Mouse (Mus musculus) stomach, embryonic 16.5 days (tissue): ENCODE results near the gene Zkscan6. TPM values are rescaled to one million over a fixed set of nuclear protein-coding genes. Genes with fewer than 3 reads are reported as not detected.
A peak's percentile ranks its signal among the peaks of the same experiment; 100 is the strongest.

Experiments used
- ATAC-seq: fragments of 200-750 bp; cut with Nextera tagmentation; 2 replicates; pipeline ENCODE4 v1.8.0; 2017; ENCODE audit warnings: moderate number of reproducible peaks, moderate TSS enrichment; ENCODE audit not compliant: insufficient read depth, low FRiP score
- H3K27ac ChIP-seq: fragments of 300-500 bp; sonication (generic); 2 replicates; pipeline ENCODE4 v1.5.1; 2014; ENCODE audit warnings: low read length
- H3K27me3 ChIP-seq: fragments of 300-500 bp; sonication (generic); 2 replicates; pipeline ENCODE4 v1.6.1; 2014; ENCODE audit warnings: low read length, control low read depth, mixed read lengths; ENCODE audit not compliant: control insufficient read depth, insufficient read depth
- H3K36me3 ChIP-seq: fragments of 300-500 bp; sonication (generic); 2 replicates; pipeline ENCODE4 v1.6.1; 2014; ENCODE audit warnings: low read length; ENCODE audit not compliant: control insufficient read depth, insufficient read depth
- H3K4me1 ChIP-seq: fragments of 300-500 bp; sonication (generic); 2 replicates; pipeline ENCODE4 v1.6.1; 2014; ENCODE audit warnings: low read length, control low read depth, mixed read lengths; ENCODE audit not compliant: control insufficient read depth, insufficient read depth
- H3K4me2 ChIP-seq: fragments of 300-500 bp; sonication (generic); 2 replicates; pipeline ENCODE4 v1.6.1; 2014; ENCODE audit warnings: low read depth, low read length, mixed read lengths
- H3K4me3 ChIP-seq: fragments of 300-500 bp; sonication (generic); replicated peaks from 2 replicates; pipeline ENCODE4 v1.5.1; 2014; ENCODE audit warnings: mild to moderate bottlenecking, low read length
- H3K9ac ChIP-seq: fragments of 300-500 bp; sonication (generic); 2 replicates; pipeline ENCODE4 v1.6.1; 2014; ENCODE audit warnings: low read length
- H3K9me3 ChIP-seq: fragments of 300-500 bp; sonication (generic); replicated peaks from 2 replicates; pipeline ENCODE4 v1.6.1; 2016; ENCODE audit warnings: low read length, control low read depth; ENCODE audit not compliant: control insufficient read depth
- WGBS: fragments of 180-500 bp; shearing (Covaris S2); extraction: QIAGEN DNeasy Blood & Tissue Kit; methylation state at CpG from one replicate; pipeline ENCODE4 v1.1.7; 2014; 5-methylcytosine and 5-hydroxymethylcytosine counted together
- polyA plus RNA-seq: library from polyadenylated mRNA; unstranded; fragments of >200 nt; fragmentation: Nextera tagmentation; extraction: Ambion mirVana; gene quantifications from 2 replicates; pipeline ENCODE4 v1.2.1, GENCODE M21; 2015

The Zkscan6 gene
- polyA plus RNA-seq, 1 experiment from 2014 or later = 15.9 TPM

DNA sequence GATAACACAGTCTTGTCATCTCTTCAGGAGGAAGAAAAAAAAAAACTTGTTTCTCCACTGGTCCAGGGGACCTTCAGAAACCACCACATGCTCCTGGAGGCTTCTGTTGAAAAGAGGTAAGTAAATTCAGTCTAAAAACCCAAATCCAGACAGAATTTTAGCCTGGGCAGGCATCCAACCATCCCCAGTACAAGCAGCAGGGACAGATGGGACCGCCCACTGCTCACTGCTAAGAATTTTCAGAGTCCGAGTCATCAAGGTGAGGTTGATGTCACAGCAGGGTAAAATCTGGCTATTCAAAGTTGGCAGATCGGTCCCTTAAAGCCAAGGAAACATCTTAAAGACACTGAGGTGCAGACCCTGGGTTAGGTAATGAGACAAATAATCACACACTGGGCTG, 5.1 kb upstream of the Zkscan6 start:
- Histone ChIP-seq H3K9me3 (no peaks in the 10 kb centered on the region), H3K4me3 (no peak overlapping the region), H3K4me1 (peaks cover 6% of the 10 kb centered on the region), H3K9ac (no peak overlapping the region), H3K27me3 (no peaks in the 10 kb centered on the region), H3K27ac (no peak overlapping the region), H3K36me3 (no peaks in the 10 kb centered on the region), H3K4me2 (no peak overlapping the region)
- WGBS = 41% methylated on average over 3 of the region's 3 CpGs
- ATAC-seq = no peak

GRCm38 (mm10) chr11:65806321-65806904, 562 bp upstream of the Zkscan6 start:
- no peaks in the 10 kb centered on the region for H3K27me3 ChIP-seq
- no peaks in the 10 kb centered on the region for H3K9me3 ChIP-seq
- ATAC-seq = peak; percentile 49
- H3K36me3 ChIP-seq = no peaks in the 10 kb centered on the region
- H3K27ac ChIP-seq = peak overlapping the region; percentile 89
- H3K4me3 ChIP-seq = peak overlapping the region; percentile 92
- H3K9ac ChIP-seq = peak overlapping the region; percentile 75
- peak overlapping the region; percentile 97 for H3K4me2 ChIP-seq
- peaks cover 10% of the 10 kb centered on the region for H3K4me1 ChIP-seq
- WGBS = 1% methylated on average over 20 of the region's 20 CpGs

DNA sequence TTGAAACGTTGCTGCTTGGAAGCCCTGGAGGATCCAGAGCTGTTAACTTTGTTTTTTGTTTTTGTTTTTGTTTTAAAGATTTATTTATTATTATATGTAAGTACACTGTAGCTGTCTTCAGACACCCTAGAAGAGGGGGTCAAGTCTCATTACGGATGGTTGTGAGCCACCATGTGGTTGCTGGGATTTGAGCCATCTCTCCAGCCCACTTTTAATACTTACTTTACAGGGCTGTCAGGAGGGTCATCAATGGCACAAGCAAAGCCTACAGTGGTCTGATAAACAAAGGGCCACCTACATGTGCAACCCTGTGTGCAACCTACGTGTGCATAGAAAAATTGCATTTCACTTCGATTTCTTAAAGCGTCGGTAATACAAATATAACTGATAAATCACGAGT, 626 bp downstream of the Zkscan6 start:
- ATAC-seq = no peak
- Histone ChIP-seq H3K9me3 (no peaks in the 10 kb centered on the region), H3K27me3 (no peaks in the 10 kb centered on the region), H3K27ac (peak overlapping the region; percentile 93; the same call in 1 of the 2 replicates), H3K36me3 (no peaks in the 10 kb centered on the region), H3K4me2 (peak overlapping the region; percentile 97), H3K4me1 (peaks cover 10% of the 10 kb centered on the region), H3K9ac (peak overlapping the region; percentile 88), H3K4me3 (peak overlapping the region; percentile 92)
- 38% methylated on average over 7 of the region's 7 CpGs for WGBS

- no peak for ATAC-seq
- Histone ChIP-seq H3K4me3 (no peak overlapping the region), H3K4me2 (no peak overlapping the region), H3K36me3 (peaks cover 8% of the 10 kb centered on the region), H3K4me1 (peaks cover 4% of the 10 kb centered on the region), H3K9ac (no peak overlapping the region), H3K27ac (no peak overlapping the region), H3K27me3 (no peaks in the 10 kb centered on the region), H3K9me3 (no peaks in the 10 kb centered on the region)
- WGBS = 38% methylated on average over 5 of the region's 5 CpGs
These were observed 5.1 kb downstream of the Zkscan6 start for GRCm38 (mm10) chr11:65812088-65812487.

- no peaks in the 10 kb centered on the region for H3K4me1 ChIP-seq
- no peak overlapping the region for H3K4me2 ChIP-seq
- no peak overlapping the region for H3K9ac ChIP-seq
- H3K27ac ChIP-seq = no peak overlapping the region
- 90% methylated on average over 9 of the region's 9 CpGs for WGBS
- peaks cover 9% of the 10 kb centered on the region for H3K36me3 ChIP-seq
- ATAC-seq = no peak
- no peaks in the 10 kb centered on the region for H3K27me3 ChIP-seq
- no peak overlapping the region for H3K4me3 ChIP-seq
- no peaks in the 10 kb centered on the region for H3K9me3 ChIP-seq
These were observed 7.4 kb downstream of the Zkscan6 start for GRCm38 (mm10) chr11:65814381-65814780.

- WGBS = 72% methylated on average over 6 of the region's 6 CpGs
- Histone ChIP-seq H3K36me3 (peaks cover 13% of the 10 kb centered on the region), H3K9ac (no peak overlapping the region), H3K4me3 (no peak overlapping the region), H3K27ac (no peak overlapping the region), H3K27me3 (no peaks in the 10 kb centered on the region), H3K4me2 (no peak overlapping the region), H3K4me1 (0 out of 2 replicates have a peak, but pooled peaks cover 3% of the 10 kb centered on the region), H3K9me3 (no peaks in the 10 kb centered on the region)
- ATAC-seq = no peak
These were observed 9.3 kb downstream of the Zkscan6 start for GRCm38 (mm10) chr11:65816237-65816636.

- Histone ChIP-seq H3K4me1 (0 out of 2 replicates have a peak, but pooled peaks cover 3% of the 10 kb centered on the region), H3K4me2 (no peak overlapping the region), H3K36me3 (peaks cover 14% of the 10 kb centered on the region), H3K27me3 (no peaks in the 10 kb centered on the region), H3K4me3 (no peak overlapping the region), H3K27ac (no peak overlapping the region), H3K9ac (no peak overlapping the region), H3K9me3 (no peaks in the 10 kb centered on the region)
- no peak for ATAC-seq
- WGBS = 65% methylated on average over 1 of the region's 1 CpGs
These were observed 11.2 kb downstream of the Zkscan6 start for GRCm38 (mm10) chr11:65818193-65818592.

- no peak overlapping the region for H3K27ac ChIP-seq
- H3K4me1 ChIP-seq = 0 out of 2 replicates have a peak, but pooled peaks cover 3% of the 10 kb centered on the region
- no peak overlapping the region for H3K4me3 ChIP-seq
- H3K27me3 ChIP-seq = no peaks in the 10 kb centered on the region
- 80% methylated on average over 5 of the region's 5 CpGs for WGBS
- peaks cover 15% of the 10 kb centered on the region for H3K36me3 ChIP-seq
- H3K9me3 ChIP-seq = no peaks in the 10 kb centered on the region
- no peak overlapping the region for H3K9ac ChIP-seq
- ATAC-seq = 0 out of 2 replicates have a peak, but pooled peaks have one; percentile 21
- no peak overlapping the region for H3K4me2 ChIP-seq
These were observed 13.3 kb downstream of the Zkscan6 start for GRCm38 (mm10) chr11:65820280-65820679.

- 8% methylated on average over 7 of the region's 7 CpGs for WGBS
- Histone ChIP-seq H3K36me3 (peaks cover 15% of the 10 kb centered on the region), H3K9ac (no peak overlapping the region)
These were observed 13.9 kb downstream of the Zkscan6 start for GRCm38 (mm10) chr11:65820877-65821276.

More at GRCm38 (mm10) chr11:65820877-65821276, 13.9 kb downstream of the Zkscan6 start:
- H3K4me2 ChIP-seq = no peak overlapping the region
- no peaks in the 10 kb centered on the region for H3K27me3 ChIP-seq
- no peak overlapping the region for H3K27ac ChIP-seq
- H3K4me1 ChIP-seq = 0 out of 2 replicates have a peak, but pooled peaks cover 3% of the 10 kb centered on the region
- ATAC-seq = peak; percentile 76; the same call in 1 of the 2 replicates
- no peaks in the 10 kb centered on the region for H3K9me3 ChIP-seq
- no peak overlapping the region for H3K4me3 ChIP-seq
